Mouse (Mus musculus): Measurements from ENCODE around the gene Nxnl2. TPM values are rescaled to one million over a fixed set of nuclear protein-coding genes. Genes with fewer than 3 reads are reported as not detected.

Gene Nxnl2
- polyA plus RNA-seq (2016; fragmentation: Nextera tagmentation; extraction: Ambion mirVana) = 1.1 and 1.5 TPM in 2 replicates

DNA sequence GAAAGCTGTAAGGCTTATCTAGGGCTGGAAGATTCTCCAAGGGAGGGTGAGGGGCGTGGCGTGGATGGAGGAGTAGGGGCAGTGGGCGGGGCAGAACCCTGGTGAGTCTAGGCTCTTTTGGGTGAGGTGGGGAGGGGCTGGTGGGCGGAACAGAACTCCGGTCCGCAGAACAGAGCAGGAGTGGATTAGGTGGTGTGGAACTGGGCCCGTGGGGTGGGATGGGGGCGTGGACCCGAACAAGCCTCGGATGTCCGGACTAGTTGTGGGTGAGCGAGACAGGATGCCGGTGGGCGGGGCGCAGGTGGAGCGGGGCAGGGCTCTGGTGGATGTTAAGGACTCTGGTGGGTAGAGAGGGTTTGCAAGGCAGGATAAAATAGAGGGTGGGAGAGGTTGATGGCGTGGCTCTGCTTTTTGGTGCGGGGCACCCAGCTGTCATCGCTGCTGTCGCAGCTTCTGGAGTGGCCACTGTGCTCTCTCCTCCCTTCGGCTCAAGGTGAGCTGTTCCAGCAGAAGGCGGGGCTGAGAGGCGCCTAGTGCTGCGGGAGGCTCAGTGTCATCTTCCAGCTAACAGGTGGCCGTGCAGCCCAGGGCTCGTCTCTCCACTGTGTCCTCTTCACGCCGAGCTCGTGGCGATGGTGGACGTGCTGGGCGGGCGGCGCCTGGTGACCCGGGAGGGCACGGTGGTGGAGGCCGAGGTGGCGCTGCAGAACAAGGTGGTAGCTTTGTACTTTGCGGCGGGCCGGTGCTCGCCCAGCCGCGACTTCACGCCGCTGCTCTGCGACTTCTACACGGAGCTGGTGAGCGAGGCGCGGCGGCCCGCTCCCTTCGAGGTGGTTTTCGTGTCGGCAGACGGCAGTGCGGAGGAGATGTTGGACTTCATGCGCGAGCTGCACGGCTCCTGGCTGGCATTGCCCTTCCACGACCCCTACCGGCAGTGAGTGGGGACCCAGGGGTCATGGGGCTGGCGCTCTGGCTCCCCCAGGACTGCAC, at the start of gene Nxnl2:
Gene Nxnl2, plus strand, starts transcription at position 332 of the 990 bp plus-strand sequence.
- Histone ChIP-seq H3K4me1 (replicated peaks) (peaks cover 30% of the 10 kb centered on the region), H3K9ac (peak within 1 kb of the TSS; percentile 73), H3K9me3 (replicated peaks) (peaks cover 5% of the 10 kb centered on the region; the same call in 1 of the 2 replicates), H3K4me2 (peak within 1 kb of the TSS; percentile 100), H3K36me3 (no peaks in the 10 kb centered on the region), H3K27ac (ENCODE audit: poor library complexity, severe bottlenecking) (no peak within 1 kb of the TSS), H3K27me3 (replicated peaks) (peaks cover 18% of the 10 kb centered on the region), H3K4me3 (peak within 1 kb of the TSS; percentile 63)
- ATAC-seq (ENCODE audit: insufficient number of reproducible peaks, low FRiP score) = peak; percentile 76
- under 1% methylated on average over 64 of the region's 64 CpGs for WGBS

DNA sequence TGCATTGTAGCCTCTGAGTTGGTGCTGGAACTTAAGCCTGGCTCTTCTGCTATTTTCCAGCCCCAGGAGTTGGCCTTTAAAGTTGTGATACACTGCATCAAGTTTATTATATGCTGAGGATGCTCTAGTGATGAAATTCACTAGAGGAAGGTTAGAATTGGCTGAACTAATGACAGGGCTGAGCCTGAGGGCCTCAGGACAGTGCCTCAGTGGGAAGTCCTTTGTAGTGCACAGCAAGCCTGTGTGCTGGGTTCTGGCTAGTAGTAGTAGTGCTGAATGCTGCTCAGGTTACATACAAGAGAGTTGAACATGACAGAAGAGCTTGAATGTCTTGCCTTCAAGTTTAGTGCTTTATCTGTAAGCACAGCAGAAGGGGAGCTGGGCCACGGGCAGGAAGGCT, 48.9 kb upstream of the Nxnl2 start:
- H3K9ac ChIP-seq = no peak overlapping the region
- ATAC-seq (ENCODE audit: insufficient number of reproducible peaks, low FRiP score) = no peak
- WGBS = 9% methylated on average over 1 of the region's 1 CpGs

DNA sequence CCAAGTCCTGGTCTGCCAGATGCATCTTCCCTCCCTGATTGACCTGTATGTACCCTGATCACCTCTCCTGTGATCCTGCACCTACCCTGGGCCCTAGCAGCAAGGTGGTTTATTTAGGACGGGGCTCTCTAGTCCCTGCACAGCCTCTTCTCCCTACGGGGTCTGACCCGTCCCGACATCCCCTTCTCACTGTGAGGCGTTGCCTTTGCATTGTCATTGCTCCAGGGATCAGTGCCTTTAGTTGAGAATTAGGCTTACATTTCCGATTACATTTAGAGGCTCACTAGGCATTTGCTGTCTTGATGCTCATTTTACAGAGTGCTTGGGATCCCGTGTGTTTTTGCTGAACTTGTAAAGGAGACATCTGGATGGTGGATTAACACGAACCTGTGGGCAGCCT, 48.1 kb upstream of the Nxnl2 start:
- no peak overlapping the region for H3K9ac ChIP-seq
- H3K4me2 ChIP-seq = no peak overlapping the region
- peaks cover 92% of the 10 kb centered on the region for H3K4me1 ChIP-seq (replicated peaks)
- no peak overlapping the region for H3K4me3 ChIP-seq
- whole genome bisulfite sequencing = 88% methylated on average over 8 of the region's 8 CpGs
- no peaks in the 10 kb centered on the region for H3K9me3 ChIP-seq (replicated peaks)
- H3K36me3 ChIP-seq = peaks cover 8% of the 10 kb centered on the region
- H3K27ac ChIP-seq (ENCODE audit: poor library complexity, severe bottlenecking) = no peak overlapping the region
- ATAC-seq (ENCODE audit: insufficient number of reproducible peaks, low FRiP score) = no peak
- H3K27me3 ChIP-seq (replicated peaks) = no peaks in the 10 kb centered on the region

More for the DNA sequence above, 48.9 kb upstream of the Nxnl2 start:
- H3K36me3 ChIP-seq = peaks cover 8% of the 10 kb centered on the region
- H3K4me3 ChIP-seq = no peak overlapping the region
- peaks cover 88% of the 10 kb centered on the region for H3K4me1 ChIP-seq (replicated peaks)
- no peaks in the 10 kb centered on the region for H3K9me3 ChIP-seq (replicated peaks)
- H3K4me2 ChIP-seq = no peak overlapping the region
- no peaks in the 10 kb centered on the region for H3K27me3 ChIP-seq (replicated peaks)
- no peak overlapping the region for H3K27ac ChIP-seq (ENCODE audit: poor library complexity, severe bottlenecking)

DNA sequence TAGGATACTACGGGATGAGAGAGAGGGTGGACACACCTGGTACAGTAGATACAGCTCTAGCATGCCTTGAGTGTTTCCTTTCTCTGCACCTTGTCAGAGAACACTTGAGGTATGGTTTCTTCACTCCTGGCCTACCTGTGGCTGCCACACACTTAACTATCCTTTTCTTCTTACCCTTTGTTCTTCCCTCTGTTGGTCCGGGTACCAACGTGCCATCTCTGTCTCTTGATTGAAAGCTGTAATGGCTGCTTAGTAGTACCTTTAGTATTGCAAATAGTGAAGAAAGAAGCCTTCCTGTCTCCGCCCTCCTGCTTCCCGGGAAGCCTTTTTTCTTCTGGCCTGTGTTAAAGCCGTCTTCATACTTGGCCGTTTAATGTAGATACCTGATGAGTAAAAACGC, 45.5 kb upstream of the Nxnl2 start:
- no peak overlapping the region for H3K27ac ChIP-seq (ENCODE audit: poor library complexity, severe bottlenecking)
- H3K36me3 ChIP-seq = peaks cover 22% of the 10 kb centered on the region
- no peaks in the 10 kb centered on the region for H3K27me3 ChIP-seq (replicated peaks)
- H3K4me3 ChIP-seq = no peak overlapping the region
- peaks cover 77% of the 10 kb centered on the region for H3K4me1 ChIP-seq (replicated peaks)
- no peak overlapping the region for H3K9ac ChIP-seq
- no peak for ATAC-seq (ENCODE audit: insufficient number of reproducible peaks, low FRiP score)
- WGBS = 67% methylated on average over 8 of the region's 8 CpGs
- no peak overlapping the region for H3K4me2 ChIP-seq
- H3K9me3 ChIP-seq (replicated peaks) = no peaks in the 10 kb centered on the region

DNA sequence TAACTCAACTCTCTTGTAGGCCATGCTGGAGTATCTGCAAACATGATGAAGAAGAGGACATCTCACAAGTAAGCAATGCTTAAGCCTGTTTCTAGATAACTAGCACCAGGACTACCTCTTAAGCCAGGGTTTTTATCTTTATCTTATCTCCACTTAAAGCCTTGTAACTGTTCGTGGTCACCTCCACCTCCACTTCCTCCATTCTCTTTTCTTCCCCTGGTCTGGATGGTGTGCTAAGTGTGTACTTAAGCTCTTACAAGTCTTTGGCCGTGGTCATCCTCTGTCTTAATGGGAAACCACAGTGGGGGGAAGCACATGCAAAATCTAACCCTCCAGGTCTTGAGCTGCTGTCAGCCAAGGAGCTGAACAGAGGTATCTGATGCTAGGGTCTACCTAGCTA, 42.9 kb upstream of the Nxnl2 start:
- no peak overlapping the region for H3K4me3 ChIP-seq
- H3K4me2 ChIP-seq = no peak overlapping the region
- H3K27me3 ChIP-seq (replicated peaks) = no peaks in the 10 kb centered on the region
- H3K9ac ChIP-seq = no peak overlapping the region
- H3K9me3 ChIP-seq (replicated peaks) = no peaks in the 10 kb centered on the region
- no peak overlapping the region for H3K27ac ChIP-seq (ENCODE audit: poor library complexity, severe bottlenecking)
- H3K36me3 ChIP-seq = peaks cover 37% of the 10 kb centered on the region
- 31% methylated on average over 2 of the region's 2 CpGs for WGBS
- ATAC-seq (ENCODE audit: insufficient number of reproducible peaks, low FRiP score) = no peak
- peaks cover 51% of the 10 kb centered on the region for H3K4me1 ChIP-seq (replicated peaks)

DNA sequence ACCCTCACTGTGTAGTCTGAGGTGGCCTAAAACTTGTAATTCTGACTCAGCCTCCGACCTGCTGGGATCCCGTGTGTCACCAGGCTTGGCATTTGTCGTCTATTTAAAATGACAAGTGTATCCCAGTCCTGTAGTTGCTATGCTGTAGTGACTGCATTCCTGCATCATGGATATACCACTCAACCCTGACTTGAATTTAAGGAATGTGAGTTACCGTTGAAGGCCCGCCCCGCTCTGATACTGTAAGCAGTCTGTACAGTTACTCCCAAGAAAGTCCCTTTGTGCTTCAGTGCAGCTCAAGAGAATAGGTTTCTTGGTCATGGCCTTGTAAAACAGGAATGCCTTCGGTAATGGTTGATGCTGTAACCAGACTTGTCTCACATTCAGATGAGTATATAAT, 42.4 kb upstream of the Nxnl2 start:
- H3K27ac ChIP-seq (ENCODE audit: poor library complexity, severe bottlenecking) = no peak overlapping the region
- H3K4me3 ChIP-seq = no peak overlapping the region
- ATAC-seq (ENCODE audit: insufficient number of reproducible peaks, low FRiP score) = 0 out of 2 replicates have a peak, but pooled peaks have one; percentile 25
- no peaks in the 10 kb centered on the region for H3K27me3 ChIP-seq (replicated peaks)
- 49% methylated on average over 7 of the region's 7 CpGs for WGBS
- H3K9ac ChIP-seq = no peak overlapping the region
- peaks cover 42% of the 10 kb centered on the region for H3K36me3 ChIP-seq
- peaks cover 48% of the 10 kb centered on the region for H3K4me1 ChIP-seq (replicated peaks)
- H3K4me2 ChIP-seq = no peak overlapping the region
- no peaks in the 10 kb centered on the region for H3K9me3 ChIP-seq (replicated peaks)

DNA sequence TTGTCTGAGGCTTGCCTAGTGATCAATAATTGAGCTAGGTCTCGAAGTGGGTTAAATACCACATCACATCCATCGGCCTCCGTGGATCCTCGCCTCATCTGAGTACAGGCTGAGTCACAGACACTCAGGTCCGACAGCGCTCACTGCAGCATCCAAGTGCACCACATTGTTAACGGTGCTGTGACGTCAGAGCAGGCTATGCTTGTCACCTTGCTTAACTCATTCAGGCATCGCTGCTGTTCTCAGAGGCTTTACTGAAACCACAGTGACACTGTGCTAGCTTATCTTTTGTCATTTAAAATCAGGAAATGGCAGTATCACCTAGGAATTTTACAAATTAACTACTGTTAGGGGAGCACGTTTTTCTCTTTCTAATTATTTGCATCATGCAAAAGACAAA, 39.6 kb upstream of the Nxnl2 start:
- peaks cover 27% of the 10 kb centered on the region for H3K4me1 ChIP-seq (replicated peaks)
- peaks cover 46% of the 10 kb centered on the region for H3K36me3 ChIP-seq
- no peaks in the 10 kb centered on the region for H3K27me3 ChIP-seq (replicated peaks)
- H3K27ac ChIP-seq (ENCODE audit: poor library complexity, severe bottlenecking) = no peak overlapping the region
- ATAC-seq (ENCODE audit: insufficient number of reproducible peaks, low FRiP score) = no peak
- no peak overlapping the region for H3K9ac ChIP-seq
- WGBS = 73% methylated on average over 10 of the region's 10 CpGs
- H3K9me3 ChIP-seq (replicated peaks) = no peaks in the 10 kb centered on the region
- H3K4me3 ChIP-seq = no peak overlapping the region
- H3K4me2 ChIP-seq = no peak overlapping the region

DNA sequence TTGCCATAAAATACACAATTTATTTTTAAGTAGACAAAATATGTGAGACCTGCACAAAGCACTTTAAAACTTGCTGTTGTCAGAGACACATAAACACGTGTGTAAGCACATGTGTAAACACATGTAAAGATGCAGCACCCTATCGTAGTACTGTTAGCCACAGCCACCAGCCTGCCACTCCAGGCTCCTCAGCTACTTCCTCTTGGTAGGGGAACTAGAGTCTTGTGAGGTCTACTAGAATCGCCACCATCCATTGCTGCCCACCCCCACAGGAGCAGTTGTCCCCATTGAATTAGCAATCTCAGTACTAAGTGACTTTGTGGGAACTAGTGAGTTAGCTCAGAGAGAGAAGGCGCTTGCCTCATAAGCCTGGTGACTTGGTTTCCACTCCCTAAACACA, 34.5 kb upstream of the Nxnl2 start:
- no peak for ATAC-seq (ENCODE audit: insufficient number of reproducible peaks, low FRiP score)
- Histone ChIP-seq H3K27ac (ENCODE audit: poor library complexity, severe bottlenecking) (no peak overlapping the region), H3K4me2 (no peak overlapping the region), H3K27me3 (replicated peaks) (no peaks in the 10 kb centered on the region), H3K9me3 (replicated peaks) (no peaks in the 10 kb centered on the region), H3K4me3 (no peak overlapping the region), H3K9ac (no peak overlapping the region), H3K4me1 (replicated peaks) (peaks cover 19% of the 10 kb centered on the region), H3K36me3 (peaks cover 44% of the 10 kb centered on the region)
- WGBS = 86% methylated on average over 4 of the region's 4 CpGs

DNA sequence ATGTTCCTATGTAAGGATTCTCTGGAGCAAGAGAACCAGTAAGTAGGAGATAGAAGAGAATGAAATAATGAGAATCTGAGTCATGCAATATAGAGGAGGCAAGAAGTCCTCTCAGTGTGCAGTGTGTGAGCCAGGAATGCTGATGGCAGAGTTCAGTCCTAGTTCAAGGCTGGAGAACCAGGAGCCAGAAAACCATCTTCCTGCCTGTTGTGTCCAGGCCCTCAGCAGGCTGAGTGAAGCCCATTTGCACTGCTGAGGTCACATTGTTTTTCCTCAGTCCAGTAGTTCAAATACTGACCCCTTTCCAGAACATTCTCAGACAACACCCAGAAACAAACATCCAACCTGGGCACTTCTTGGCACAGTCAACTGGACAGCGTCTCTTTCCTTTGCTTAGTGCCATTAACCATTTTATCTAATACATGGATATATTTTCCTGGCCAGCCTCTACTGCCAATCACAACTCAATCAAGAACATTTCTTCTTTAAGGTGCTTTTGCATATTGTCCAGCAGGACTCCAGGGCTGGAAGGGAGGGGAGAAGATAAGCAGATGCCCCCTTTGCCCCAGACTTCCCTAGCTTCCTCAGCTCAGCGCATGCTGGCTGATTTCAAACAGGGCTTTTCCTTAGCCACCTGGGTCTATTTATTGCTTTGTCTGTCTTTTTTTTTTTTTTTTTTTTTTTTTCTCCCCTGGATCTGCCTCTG, 33.7 kb upstream of the Nxnl2 start:
- H3K4me3 ChIP-seq = no peak overlapping the region
- H3K36me3 ChIP-seq = peaks cover 45% of the 10 kb centered on the region
- no peaks in the 10 kb centered on the region for H3K27me3 ChIP-seq (replicated peaks)
- peak overlapping the region; percentile 50; the same call in 1 of the 2 replicates for H3K27ac ChIP-seq (ENCODE audit: poor library complexity, severe bottlenecking)
- H3K4me2 ChIP-seq = no peak overlapping the region
- no peak overlapping the region for H3K9ac ChIP-seq
- H3K4me1 ChIP-seq (replicated peaks) = peaks cover 19% of the 10 kb centered on the region
- WGBS = 51% methylated on average over 2 of the region's 2 CpGs
- H3K9me3 ChIP-seq (replicated peaks) = no peaks in the 10 kb centered on the region
- ATAC-seq (ENCODE audit: insufficient number of reproducible peaks, low FRiP score) = peak; percentile 51

DNA sequence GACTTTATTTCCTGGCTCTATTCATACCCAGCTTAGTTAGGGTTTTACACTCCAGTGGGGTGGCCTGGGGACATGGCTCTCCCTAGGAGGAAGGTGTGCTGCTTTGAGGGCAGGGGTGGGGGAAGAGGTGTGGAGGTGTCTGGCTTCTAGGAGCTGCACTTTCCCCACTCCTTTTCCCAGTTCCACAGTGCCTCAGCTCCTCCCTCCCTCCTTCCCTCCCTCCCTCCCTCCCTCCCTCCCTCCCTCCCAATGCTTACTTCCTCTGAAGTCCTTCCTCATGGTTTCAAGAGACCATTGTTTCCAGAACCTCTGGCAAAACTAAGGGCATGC, 33.2 kb upstream of the Nxnl2 start:
- Histone ChIP-seq H3K36me3 (peaks cover 48% of the 10 kb centered on the region), H3K4me2 (no peak overlapping the region), H3K9ac (no peak overlapping the region), H3K4me1 (replicated peaks) (peaks cover 19% of the 10 kb centered on the region), H3K4me3 (no peak overlapping the region), H3K27ac (ENCODE audit: poor library complexity, severe bottlenecking) (0 out of 2 replicates have a peak overlapping the region, but pooled peaks have one; percentile 38), H3K27me3 (replicated peaks) (no peaks in the 10 kb centered on the region), H3K9me3 (replicated peaks) (no peaks in the 10 kb centered on the region)
- peak; percentile 25; the same call in 1 of the 2 replicates for ATAC-seq (ENCODE audit: insufficient number of reproducible peaks, low FRiP score)

DNA sequence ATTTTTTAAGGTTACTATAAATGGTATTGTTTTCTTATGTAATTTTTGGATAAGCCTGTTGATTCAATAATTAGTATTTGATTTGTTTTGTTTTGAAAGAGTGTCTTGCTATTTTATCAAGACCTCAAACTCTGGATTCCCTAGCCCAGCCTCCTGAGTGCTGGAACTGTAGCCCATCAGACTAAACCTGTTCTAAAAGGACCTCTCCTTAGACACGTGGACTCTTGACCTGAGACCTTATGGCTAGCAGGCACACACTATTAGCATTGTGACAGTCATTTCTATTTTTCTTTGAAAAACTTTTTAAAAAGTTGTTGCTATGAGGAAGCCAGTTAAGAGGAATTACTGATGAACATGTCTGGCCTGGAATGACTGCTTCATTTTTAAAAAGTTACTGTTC, 23.7 kb upstream of the Nxnl2 start:
- H3K9me3 ChIP-seq (replicated peaks) = no peaks in the 10 kb centered on the region
- no peak for ATAC-seq (ENCODE audit: insufficient number of reproducible peaks, low FRiP score)
- H3K4me2 ChIP-seq = no peak overlapping the region
- H3K36me3 ChIP-seq = peaks cover 53% of the 10 kb centered on the region
- no peaks in the 10 kb centered on the region for H3K27me3 ChIP-seq (replicated peaks)
- 76% methylated on average over 1 of the region's 1 CpGs for WGBS
- H3K27ac ChIP-seq (ENCODE audit: poor library complexity, severe bottlenecking) = no peak overlapping the region
- H3K9ac ChIP-seq = no peak overlapping the region
- no peaks in the 10 kb centered on the region for H3K4me1 ChIP-seq (replicated peaks)
- no peak overlapping the region for H3K4me3 ChIP-seq
